Mouse (Mus musculus): ENCODE measurements around the gene Gtpbp2. TPM values are rescaled to one million over a fixed set of nuclear protein-coding genes. Genes with fewer than 3 reads are reported as not detected.

The Gtpbp2 gene
- 10 to 100 TPM; 75.8 to 79.5 TPM for total RNA-seq (2021)
- long read RNA-seq, experiment 1, transcript Gtpbp2-201 (12 exons, 2,966 nt): major isoform, 8 of 26 reads
- long read RNA-seq, experiment 1, partial matches to known transcripts: 6 of 26 reads
- long read RNA-seq, experiment 1, other reads (novel, unspliced or antisense): 11 of 26 reads
- long read RNA-seq, experiment 2, transcript Gtpbp2-201 (12 exons, 2,966 nt): major isoform, 19 of 51 reads
- long read RNA-seq, experiment 2, partial matches to known transcripts: 16 of 51 reads
- long read RNA-seq, experiment 2, other reads (novel, unspliced or antisense): 14 of 51 reads

DNA sequence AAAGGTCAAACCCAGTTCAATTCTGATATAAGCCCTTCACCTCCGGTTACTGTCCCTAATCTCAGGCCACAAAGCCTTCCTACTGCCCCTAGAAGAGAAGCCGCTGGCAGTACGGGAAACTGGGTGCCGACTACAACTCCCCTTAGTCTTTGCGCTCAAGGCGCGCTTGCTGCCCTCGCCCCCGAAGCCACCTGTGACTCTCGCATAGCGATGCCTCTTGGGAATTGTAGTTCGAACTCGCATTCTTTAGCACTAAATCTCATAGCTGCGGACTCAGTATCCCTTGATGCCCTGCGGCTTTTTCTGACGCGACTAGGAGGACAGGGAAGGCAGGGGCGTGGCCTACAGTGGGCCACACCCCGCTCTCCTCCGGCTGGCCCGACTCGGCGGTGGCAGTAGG, at the start of gene Gtpbp2:
Gtpbp2 (plus strand) TSS at position 347 of the 400 bp plus-strand sequence.
- peak; percentile 80 to 85 for DNase-seq (ENCODE audit: low spot score in 2 of 2)

DNA sequence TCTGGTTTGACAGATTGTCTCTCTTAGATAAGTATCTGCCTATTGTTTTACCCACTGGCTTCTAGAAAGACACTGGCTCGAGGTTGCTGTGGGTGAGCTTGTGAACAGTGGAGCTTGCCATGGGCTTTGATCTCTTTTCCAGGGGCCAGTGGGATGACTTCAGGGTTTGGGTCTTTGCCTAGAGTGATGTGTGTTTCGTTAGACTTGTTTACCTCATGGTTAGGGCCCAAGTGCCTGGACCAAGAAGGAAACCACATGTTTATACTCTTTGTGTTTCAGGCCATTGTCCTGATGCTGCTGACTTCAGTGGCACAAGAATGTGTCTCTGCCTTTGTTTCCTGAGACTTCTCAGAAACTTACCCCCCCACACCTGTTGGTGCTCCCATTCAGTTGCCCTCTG, 45.3 kb upstream of the Gtpbp2 start:
- no peak for DNase-seq (ENCODE audit: low spot score in 2 of 2)

DNA sequence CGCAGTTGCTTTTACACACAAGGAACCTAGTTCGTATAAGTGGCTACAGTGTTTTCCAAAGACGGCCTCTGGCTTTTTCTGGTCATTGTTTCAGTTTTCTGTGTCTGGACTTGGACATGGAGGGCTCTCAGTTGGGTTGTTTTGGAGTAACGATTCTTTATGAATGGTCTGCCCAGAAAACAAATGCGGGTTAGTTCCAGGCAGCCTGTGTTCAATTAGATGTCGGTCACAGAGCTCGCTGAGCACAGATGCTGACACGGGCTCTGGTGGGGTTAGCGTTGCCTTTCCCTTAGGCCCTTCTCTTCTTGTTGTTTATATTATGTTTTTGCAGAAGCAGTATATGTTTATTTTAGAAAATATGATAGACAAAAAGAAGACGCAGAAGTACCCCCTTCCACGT, 44.7 kb upstream of the Gtpbp2 start:
- no peak for DNase-seq (ENCODE audit: low spot score in 2 of 2)

DNA sequence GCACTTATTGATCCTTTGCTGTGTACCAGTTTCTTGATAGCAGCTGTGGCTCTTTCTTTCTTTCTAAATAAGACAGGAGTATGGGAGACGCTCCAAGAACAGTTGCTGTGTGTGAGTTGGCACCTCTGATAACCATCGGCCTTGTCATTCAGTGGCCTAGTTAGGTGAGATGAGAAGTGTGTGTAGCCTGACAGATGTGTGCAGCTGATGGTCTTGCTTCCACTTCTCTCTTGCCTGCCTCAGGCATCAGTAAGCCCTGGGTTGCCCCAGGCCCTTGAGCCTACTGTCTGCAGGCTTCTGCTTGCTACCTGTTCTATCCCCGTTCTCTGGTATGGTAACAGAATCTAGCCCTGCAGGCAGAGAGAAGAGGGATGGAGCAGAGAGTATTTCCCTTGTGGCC, 44.0 kb upstream of the Gtpbp2 start:
- DNase-seq (ENCODE audit: low spot score in 2 of 2): no peak

DNA sequence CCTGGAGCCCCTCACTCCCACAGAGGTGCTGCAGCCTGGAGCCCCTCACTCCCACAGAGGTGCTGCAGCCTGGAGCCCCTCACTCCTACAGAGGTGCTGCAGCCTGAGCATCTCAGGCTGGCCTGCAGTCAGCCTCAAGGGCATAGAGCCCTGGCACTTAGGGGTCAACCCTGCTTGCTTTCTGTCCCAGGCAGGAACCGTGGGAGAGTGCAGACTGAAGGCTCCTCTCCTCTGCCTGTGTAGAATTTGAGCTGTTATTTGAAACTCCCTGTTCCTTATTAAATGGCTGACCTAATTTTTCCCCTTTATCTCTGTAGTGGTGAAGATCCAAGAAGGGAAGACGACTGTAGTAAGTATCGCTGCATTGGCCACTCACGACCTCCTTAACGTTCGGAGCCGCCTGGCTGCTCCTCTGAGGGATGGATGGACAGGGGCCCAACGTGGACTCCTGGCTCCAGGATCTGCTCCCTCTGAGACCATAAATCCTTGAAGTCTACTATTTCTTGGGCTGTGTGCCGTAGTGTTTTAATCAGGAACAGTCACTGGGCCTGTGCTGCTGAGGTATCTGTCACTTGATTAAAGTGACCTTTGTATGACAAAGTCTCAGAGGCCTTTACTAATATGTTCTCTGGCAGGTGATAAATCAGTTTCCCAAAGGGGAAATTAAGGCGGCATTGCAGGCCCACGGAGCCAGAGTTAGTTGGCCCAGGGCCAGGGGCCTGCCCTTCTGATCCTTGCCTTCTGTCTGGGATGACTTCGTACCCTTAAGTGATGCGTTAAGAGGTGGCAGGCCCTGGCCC, 43.0 kb upstream of the Gtpbp2 start:
- DNase-seq (ENCODE audit: low spot score in 2 of 2): no peak

DNA sequence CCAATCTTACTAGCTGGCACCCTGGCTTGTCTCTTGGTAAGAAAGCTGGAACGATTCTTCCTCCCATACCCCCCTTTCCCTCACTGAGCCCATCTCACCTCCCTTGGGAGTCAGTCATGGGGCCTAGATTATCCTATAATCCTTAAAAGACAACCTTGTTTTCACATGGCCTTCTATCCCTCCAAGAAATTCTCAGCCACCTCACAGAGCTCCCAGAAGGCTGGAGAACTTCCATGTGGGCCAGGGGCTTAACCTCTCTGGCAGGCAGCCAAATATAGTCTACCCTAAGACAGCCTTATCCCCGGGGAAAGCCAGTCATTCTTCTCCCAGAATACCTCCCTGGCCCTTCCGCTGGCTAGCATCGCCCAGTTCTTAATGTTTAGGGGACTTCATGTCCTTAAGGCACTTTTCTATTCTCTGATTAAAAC, 42.4 kb upstream of the Gtpbp2 start:
- DNase-seq (ENCODE audit: low spot score in 2 of 2): no peak

DNA sequence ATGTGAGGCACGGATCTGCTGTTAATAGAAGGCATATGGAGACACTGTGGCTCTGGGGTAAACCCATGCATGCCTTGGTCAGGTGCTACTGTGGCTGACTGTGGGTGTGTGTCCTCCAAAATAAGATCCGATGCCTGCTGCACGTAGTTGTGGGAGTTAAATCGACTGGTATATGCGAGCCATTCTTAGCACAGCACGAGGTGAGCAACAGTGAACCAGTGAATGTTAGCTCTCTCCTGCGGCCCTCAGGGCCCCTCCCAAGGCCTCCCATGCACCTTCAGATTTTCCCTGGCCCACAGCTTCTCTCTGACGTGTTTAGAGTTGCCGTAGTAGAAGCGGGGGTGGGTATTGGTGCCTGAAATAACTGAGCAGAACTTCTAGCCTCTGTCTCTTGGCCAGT, 41.2 kb upstream of the Gtpbp2 start:
- no peak for DNase-seq (ENCODE audit: low spot score in 2 of 2)

DNA sequence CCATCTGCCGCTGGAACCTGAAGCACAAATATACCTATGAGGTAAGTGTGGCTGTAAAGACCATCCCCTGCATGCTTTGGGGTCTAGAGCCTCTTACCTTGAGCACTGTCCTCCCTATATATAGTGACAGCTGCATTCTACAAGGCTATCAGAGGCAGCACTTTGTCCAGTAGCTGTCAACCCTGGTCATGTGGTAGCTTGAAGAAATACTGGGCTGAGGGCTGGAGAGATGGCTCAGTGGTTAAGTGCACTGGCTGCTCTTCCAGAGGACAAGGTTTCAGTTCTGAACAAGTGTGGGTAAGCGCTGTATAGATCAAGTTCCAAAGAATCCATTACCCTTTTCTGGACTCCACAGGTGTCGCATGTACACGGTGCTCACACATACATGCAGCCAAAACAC, 38.0 kb upstream of the Gtpbp2 start:
- no peak for DNase-seq (ENCODE audit: low spot score in 2 of 2)

DNA sequence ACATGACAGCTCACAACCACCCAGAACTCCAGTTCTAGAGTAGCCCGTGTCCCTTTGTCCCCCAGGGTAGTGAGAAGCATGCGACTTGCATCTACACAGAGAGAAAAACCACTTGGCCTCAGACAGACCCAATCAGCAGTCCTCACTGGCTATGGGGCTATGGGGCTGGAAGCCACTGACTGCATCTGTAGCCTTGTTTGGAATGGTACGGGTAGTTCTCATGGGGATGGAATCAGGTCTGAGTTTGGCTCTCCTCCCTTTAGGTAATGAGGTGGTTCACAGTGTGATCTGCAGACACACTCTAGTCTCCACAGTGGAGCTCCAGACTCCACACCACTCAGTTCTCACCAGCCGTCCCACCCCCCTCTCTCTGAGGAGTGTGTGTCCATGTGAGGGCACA, 37.5 kb upstream of the Gtpbp2 start:
- no peak for DNase-seq (ENCODE audit: low spot score in 2 of 2)

DNA sequence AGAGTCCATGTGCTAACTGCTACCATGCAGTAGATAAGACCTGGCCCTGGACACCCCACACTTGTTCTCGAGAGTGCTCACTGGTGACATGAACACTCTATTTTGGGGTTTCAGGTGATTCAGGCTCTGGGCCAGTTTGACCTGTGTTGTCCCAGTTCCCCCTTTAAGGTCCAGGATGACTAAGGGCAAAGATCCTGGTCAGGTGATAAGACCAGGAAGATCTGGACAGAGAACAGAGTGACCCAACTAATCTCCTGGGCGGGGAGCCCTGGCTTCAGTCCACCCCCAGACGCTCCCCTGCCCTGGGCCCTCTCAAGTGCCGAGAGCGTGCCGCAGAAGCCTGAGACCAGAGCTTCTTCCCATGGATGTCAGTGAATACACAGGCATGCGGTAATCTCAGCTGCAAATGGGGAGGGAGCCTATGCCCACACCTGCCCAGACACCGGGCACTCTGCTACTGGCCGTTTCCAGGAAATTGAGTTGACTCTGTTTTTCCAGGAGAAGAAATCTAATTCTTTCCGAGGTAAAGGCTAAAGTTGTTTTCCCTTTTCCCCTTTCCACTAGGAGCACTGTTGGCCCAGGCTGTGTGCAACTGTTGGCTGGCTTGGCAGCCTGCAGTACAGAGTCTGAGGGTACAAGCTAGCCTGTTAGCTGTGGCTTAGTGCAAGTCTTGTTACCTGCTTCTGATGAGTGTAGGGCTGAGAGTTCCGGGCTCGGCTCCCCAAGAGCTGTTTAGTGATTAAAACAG, 36.7 kb upstream of the Gtpbp2 start:
- DNase-seq (ENCODE audit: low spot score in 2 of 2): no peak

DNA sequence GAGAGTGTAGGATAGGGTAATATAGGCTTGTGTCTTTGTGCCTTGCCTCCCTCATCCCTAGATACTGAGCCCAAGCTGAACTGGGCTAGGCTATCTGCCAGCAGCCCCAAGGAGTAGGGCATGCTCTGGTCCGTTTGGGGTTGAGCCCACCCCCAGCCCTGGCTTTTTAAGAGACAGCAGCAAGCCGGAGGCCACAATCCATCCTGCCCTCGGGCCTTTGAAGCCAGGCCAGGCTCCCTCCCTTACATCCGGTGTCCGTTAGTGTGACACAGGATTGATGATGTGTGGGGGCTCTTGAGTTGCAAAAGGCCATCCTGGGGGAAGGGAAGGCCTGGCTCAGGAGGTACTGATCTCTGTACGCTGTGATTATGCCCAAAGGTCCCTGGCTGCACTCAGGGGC, 34.2 kb upstream of the Gtpbp2 start:
- no peak for DNase-seq (ENCODE audit: low spot score in 2 of 2)

DNA sequence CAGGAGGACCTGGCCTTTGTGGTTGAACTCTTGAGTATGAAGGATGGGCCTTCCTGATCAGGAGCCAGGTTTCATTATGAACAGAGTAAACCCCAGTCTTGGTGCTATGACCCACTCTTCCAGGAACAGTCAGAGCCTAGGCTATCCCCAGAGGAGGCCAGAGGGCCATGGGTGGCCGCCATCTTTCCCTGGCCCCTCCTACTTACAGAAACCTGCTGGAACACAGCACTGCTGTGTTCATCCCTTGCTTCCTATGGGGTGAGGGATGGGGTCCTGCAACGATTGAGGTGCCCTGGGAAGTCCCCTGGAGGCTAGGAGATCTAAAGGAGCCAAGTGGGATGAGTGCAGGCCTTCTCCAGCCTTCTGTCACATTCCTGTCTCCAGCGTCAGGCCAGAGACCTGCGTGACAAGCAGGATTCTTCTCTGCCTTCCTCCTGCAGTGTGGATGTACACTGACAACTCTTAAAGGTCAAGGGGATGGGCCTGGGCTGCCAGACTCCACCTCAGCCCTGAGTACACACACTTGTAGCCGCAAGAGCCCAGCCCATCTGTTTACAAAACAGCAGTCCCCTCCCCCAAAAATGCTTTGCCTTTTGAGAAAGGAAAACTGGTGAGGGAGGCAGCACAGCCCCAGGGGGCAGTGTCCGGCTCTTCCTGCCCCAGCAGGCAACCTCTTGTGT, 32.9 kb upstream of the Gtpbp2 start:
- DNase-seq (ENCODE audit: low spot score in 2 of 2): no peak

DNA sequence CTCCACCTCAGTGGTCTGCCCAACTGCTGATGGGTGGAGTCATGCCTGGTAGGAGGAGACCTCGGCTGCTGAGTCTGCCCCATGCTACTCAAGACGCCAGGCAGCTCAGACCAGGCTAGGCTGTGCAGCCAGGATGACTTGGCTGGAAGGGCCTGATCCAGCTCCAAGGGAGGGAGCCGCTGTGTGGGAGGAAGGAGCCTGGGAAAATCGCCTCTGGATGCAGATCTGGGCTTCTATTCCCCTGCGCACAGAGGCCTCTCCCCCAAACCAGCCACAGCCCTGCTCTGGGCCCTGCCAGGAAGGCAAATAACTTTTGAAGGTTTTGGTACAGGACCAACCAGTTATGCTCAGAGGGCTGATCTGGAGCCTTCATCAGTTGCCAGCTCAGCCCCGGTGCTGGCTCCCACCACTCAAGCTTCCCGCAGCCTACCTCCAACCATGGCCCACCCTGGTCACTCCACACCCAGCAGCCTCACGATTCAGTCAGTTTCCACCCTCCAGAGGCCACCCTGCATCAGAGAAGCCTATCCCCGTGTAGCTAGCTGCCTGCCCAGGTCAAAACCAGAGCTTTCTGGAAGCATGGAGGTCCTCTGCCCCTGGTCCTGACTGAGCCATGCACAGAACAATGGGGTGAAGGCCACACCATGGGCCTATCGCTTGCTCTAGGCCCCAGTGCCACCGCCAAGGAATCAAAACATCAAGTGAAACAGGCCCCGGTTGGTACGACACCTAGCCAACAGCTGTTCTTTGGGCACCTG, 30.9 kb upstream of the Gtpbp2 start:
- no peak for DNase-seq (ENCODE audit: low spot score in 2 of 2)

DNA sequence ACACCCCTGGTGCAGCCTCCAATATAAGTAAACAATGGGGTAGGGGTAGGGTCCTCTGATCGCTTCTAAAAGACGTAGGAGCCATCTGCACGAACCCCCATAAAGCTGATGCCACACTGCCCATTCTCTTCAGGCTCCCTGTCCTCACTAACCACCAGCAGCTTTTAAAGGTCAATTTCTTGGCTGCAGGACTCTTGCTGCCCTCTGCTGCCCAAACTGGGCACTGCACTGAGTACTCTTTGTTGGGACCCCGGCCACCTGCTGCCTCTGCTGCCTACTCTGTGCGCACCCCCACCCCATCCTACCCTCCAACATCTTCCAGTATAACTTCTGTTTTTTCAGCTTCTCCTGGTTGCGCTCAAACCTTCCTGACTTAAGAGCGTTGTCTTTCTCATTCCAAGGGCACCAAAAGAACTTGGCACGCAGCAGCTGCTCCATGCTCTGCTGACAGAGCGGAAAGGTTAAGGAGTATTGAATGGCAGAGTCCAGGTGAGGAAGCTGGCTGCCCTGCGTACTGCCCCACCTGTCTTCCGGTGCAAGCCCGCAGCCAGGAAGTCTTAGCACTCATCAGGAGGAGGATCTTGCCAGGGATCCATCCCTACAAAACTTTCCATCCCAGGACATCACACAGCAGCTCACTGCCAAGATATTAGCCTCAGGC, 28.6 kb upstream of the Gtpbp2 start:
- DNase-seq (ENCODE audit: low spot score in 2 of 2): peak; percentile 82 to 83

DNA sequence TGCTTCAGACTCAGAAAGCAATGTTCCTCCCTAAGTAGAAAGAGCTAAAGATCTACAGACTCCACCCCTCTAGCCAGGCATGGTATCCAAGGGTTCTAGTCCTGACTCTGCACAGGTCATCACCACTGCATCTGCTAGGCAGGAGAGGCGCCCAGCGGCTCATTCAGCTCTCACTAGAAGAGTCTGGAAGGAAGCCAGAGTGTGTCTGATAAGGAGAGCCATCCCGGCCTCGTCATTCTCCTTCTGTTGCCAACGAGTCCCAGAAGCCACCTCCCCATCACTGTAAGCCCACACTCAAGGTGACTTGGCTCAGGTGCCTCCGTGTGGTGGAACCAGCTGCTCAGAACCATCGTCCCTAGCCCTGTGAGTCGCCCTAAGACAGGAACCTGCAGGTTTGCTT, 28.0 kb upstream of the Gtpbp2 start:
- no peak for DNase-seq (ENCODE audit: low spot score in 2 of 2)

DNA sequence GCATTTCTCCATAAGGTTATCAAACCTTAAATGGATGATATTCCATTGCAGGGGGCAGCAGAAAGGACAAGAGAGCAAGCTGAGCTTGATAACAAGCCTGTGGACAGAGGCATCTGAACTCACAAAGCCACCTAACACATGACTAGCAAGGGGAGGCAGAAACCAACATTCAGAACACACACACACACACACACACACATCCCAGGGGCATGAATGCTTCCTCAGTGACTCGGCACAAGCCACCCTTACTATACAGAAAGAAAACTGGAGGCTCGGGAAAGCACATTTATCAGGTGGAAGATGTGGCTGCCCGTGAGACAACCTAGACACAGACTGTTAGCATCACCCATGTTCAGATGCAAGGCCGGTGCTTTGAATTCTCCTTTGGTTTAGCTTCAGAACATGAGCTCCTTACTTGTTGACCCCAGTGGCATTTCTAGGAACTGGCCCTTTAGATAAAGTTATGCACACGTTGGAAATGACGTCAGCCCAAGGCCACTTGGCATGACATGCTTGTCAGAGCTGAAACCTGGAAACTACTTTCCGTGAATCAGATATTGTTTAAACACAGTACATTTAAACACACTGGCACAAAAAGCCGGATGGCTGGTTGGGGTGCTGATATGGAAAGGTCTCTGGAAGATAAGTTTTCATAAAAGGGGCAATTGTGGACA, 22.1 kb upstream of the Gtpbp2 start:
- peak in 1 of 2 experiments; percentile 33 for DNase-seq (ENCODE audit: low spot score in 2 of 2)

DNA sequence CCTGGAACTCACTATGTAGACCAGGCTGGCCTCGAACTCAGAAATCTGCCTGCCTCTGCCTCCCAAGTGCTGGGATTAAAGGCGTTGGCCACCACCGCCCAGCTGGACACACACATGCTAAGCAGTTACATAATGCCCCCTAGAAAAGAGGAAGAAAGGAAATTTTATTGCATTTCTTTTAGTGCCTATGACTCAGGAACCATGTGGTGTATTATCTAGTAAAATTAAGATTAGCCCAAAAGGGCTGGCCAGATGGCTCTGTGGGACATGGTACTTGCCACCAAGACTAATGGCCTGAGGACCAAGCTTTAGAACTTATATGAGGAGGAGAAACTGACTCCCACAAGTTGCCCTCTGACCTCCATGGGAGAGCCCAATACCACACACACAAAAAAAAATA, 21.0 kb upstream of the Gtpbp2 start:
- DNase-seq (ENCODE audit: low spot score in 2 of 2): no peak

DNA sequence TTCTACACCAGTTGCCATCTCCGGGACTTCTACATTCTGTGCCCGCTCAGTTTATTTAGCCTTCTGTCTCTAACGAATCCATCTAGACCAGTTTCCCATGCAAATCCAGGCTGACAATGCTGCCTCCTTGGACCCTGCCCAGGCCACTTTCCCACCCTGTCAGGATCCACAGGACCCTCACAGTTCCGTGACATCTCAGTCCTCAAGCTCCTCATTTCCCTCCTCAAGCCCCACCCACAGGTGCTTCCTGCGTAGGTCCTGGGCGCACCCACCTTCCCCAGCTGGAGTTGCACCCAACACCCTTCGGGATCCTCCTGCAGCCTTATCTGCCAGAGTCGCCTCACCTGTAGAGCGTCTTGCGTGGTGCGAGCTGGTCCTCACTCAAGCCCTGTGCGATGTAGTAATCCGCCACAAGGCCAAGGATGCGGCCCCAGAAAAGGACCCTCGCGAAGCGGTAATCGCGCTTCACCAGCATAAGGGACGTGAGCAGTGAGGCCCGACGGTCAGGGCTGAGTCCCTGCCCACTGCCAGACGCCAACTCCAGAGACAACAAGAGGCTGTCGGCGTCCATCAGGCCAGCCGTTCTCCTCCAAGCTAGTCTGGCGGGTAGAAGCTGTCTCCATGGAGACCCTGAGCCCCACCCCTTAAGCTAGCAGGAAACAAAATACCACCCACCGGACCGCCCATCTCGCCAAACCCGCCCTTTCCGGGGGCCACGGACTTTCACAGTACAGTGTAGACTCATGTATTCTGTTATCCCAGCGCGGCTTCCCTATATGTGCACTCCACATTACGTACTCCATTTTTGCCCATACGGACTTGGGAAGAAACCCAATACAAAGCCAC, 17.0 kb upstream of the Gtpbp2 start, which contains the start of gene Rsph9:
Rsph9 (minus strand) TSS at position 639 of the 846 bp plus-strand sequence.
- DNase-seq (ENCODE audit: low spot score in 2 of 2): peak; percentile 73
